Mouse (Mus musculus): Measurements from ENCODE around the gene Abhd15.
"Not testable (repeated sequence)": the region's sequence is repeated elsewhere in the genome, so short reads cannot be mapped to it uniquely, and the experiment has no call there.

Gene Abhd15

GRCm38 (mm10) chr11:77512891-77513810 is 1.8 kb upstream of the Abhd15 start:
- peak; percentile 75 for DNase-seq (ENCODE audit: low spot score)

GRCm38 (mm10) chr11:77513811-77514170 is 1.1 kb upstream of the Abhd15 start:
- no peak for DNase-seq (ENCODE audit: low spot score)

- DNase-seq (ENCODE audit: low spot score), result no peak
Observed at GRCm38 (mm10) chr11:77514281-77514831, 565 bp upstream of the Abhd15 start.

GRCm38 (mm10) chr11:77515637-77516552 is 974 bp downstream of the Abhd15 start, which contains the start of gene Trp53i13:
Gene Trp53i13 (minus strand): TSS chr11:77515980.
- no peak for DNase-seq (ENCODE audit: low spot score)

GRCm38 (mm10) chr11:77516553-77517425 is 1.9 kb downstream of the Abhd15 start:
- no peak for DNase-seq (ENCODE audit: low spot score)

- DNase-seq (ENCODE audit: low spot score), result no peak
Observed at GRCm38 (mm10) chr11:77518051-77518798, 3.3 kb downstream of the Abhd15 start.

- no peak for DNase-seq (ENCODE audit: low spot score)
Observed at GRCm38 (mm10) chr11:77519043-77519442, 4.1 kb downstream of the Abhd15 start, which contains the start of gene Gm10392. Gene Gm10392 (minus strand): TSS chr11:77519198.

GRCm38 (mm10) chr11:77520601-77521529 is 5.9 kb downstream of the Abhd15 start:
- no peak for DNase-seq (ENCODE audit: low spot score)

- DNase-seq (ENCODE audit: low spot score), result no peak
Observed at GRCm38 (mm10) chr11:77525804-77526486, 11.0 kb downstream of the Abhd15 start.

GRCm38 (mm10) chr11:77528420-77528819 is 13.5 kb downstream of the Abhd15 start:
- DNase-seq (ENCODE audit: low spot score), result not testable (repeated sequence)

- no peak for DNase-seq (ENCODE audit: low spot score)
Observed at GRCm38 (mm10) chr11:77529644-77530043, 14.7 kb downstream of the Abhd15 start.

- no peak for DNase-seq (ENCODE audit: low spot score)
Observed at GRCm38 (mm10) chr11:77530862-77531261, 15.9 kb downstream of the Abhd15 start.

GRCm38 (mm10) chr11:77532202-77532846 is 17.4 kb downstream of the Abhd15 start:
- DNase-seq (ENCODE audit: low spot score), result no peak

- DNase-seq (ENCODE audit: low spot score), result no peak
Observed at GRCm38 (mm10) chr11:77545261-77545660, 30.3 kb downstream of the Abhd15 start.

- no peak for DNase-seq (ENCODE audit: low spot score)
Observed at GRCm38 (mm10) chr11:77585201-77585600, 70.3 kb downstream of the Abhd15 start.

All from ovary, postnatal 14 days (tissue).